Mouse (Mus musculus) embryonic facial prominence, embryonic 10.5 days (tissue): ENCODE data around the gene Mgst2. TPM values are rescaled to one million over a fixed set of nuclear protein-coding genes. Genes with fewer than 3 reads are reported as not detected.
A peak's percentile ranks its signal among the peaks of the same experiment; 100 is the strongest.

Source experiments
- DNase-seq: peaks from one replicate; pipeline ENCODE4 v3.0.0-alpha.2; 2017; ENCODE audit warnings: low spot score
- H3K27ac ChIP-seq: fragments of 300-500 bp; sonication (generic); replicated peaks from 2 replicates; pipeline ENCODE4 v1.5.1; 2016; ENCODE audit warnings: mild to moderate bottlenecking
- H3K27me3 ChIP-seq: fragments of 300-500 bp; sonication (generic); replicated peaks from 2 replicates; pipeline ENCODE4 v1.6.1; 2016; ENCODE audit warnings: low read depth, mild to moderate bottlenecking; ENCODE audit not compliant: poor library complexity, severe bottlenecking
- H3K36me3 ChIP-seq: fragments of 300-500 bp; sonication (generic); replicated peaks from 2 replicates; pipeline ENCODE4 v1.6.1; 2016; ENCODE audit warnings: mild to moderate bottlenecking, moderate library complexity
- H3K4me1 ChIP-seq: fragments of 300-500 bp; sonication (generic); 2 replicates; pipeline ENCODE4 v1.6.1; 2016
- H3K4me3 ChIP-seq: fragments of 300-500 bp; sonication (generic); 2 replicates; pipeline ENCODE4 v1.5.1; 2016; ENCODE audit warnings: mild to moderate bottlenecking, moderate library complexity
- H3K9me3 ChIP-seq: fragments of 300-500 bp; sonication (generic); 2 replicates; pipeline ENCODE4 v1.6.1; 2016; ENCODE audit warnings: mild to moderate bottlenecking
- WGBS: fragments of 180-500 bp; shearing (Covaris S2); methylation state at CpG from one replicate; pipeline ENCODE4 v1.1.7; 2016; 5-methylcytosine and 5-hydroxymethylcytosine counted together
- polyA plus RNA-seq: library from polyadenylated mRNA; unstranded; fragments of >200 nt; fragmentation: Nextera tagmentation; extraction: Ambion mirVana; gene quantifications from 2 replicates; pipeline ENCODE4 v1.2.1, GENCODE M21; 2016

The Mgst2 gene
- polyA plus RNA-seq, 1 experiment from 2014 or later = 0.61 TPM

DNA sequence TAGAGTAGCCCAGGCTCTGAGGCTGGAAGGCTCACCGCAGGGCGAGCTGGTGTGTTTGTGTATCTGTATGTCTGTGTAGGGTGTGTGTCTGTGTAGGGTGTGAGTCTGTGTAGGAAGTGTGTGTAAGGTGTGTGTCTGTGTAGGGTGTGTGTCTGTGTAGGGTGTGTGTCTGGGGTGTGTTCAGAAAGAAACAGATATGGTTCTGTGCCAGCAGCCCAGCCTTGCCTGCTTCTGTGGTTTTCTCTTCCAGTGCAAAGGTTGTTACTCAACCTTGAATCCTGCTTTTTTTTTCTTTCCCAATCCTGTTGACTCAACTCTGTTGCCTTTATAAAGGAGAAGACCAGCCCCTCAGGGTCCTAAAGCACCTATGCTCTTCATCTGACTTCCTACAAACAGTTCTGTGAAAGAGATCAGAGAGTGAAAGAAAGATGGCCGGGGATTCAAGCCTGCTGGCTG, 689 bp downstream of the Mgst2 start:
- Histone ChIP-seq H3K36me3 (no peaks in the 10 kb centered on the region), H3K27me3 (no peaks in the 10 kb centered on the region), H3K27ac (no peak overlapping the region), H3K9me3 (no peaks in the 10 kb centered on the region), H3K4me3 (no peak overlapping the region), H3K4me1 (peaks cover 18% of the 10 kb centered on the region)
- DNase-seq = no peak
- 82% methylated on average over 3 of the region's 3 CpGs for WGBS

DNA sequence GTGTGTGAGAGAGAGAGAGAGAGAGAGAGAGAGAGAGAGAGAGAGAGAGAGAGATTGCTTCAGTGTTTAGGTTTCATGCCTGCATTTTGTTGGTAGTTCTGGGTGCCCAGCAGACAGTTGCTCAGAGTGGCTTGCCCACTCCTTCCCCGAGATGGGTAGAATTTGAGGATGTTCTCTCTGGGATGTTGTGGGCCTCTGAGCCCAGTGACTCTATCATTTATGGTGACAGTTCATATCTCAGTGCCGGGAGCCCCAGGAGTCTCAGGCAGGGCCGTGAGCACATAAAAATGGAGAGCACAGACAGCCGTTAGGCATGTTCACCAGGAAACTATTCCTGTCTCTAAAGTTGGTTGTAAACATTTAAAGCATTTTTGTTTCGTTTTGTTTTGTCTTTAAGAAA, 1.2 kb downstream of the Mgst2 start:
- Histone ChIP-seq H3K4me1 (peaks cover 18% of the 10 kb centered on the region), H3K27ac (no peak overlapping the region), H3K36me3 (no peaks in the 10 kb centered on the region), H3K4me3 (no peak overlapping the region), H3K27me3 (no peaks in the 10 kb centered on the region), H3K9me3 (no peaks in the 10 kb centered on the region)
- 76% methylated on average over 5 of the region's 5 CpGs for WGBS
- DNase-seq = no peak

DNA sequence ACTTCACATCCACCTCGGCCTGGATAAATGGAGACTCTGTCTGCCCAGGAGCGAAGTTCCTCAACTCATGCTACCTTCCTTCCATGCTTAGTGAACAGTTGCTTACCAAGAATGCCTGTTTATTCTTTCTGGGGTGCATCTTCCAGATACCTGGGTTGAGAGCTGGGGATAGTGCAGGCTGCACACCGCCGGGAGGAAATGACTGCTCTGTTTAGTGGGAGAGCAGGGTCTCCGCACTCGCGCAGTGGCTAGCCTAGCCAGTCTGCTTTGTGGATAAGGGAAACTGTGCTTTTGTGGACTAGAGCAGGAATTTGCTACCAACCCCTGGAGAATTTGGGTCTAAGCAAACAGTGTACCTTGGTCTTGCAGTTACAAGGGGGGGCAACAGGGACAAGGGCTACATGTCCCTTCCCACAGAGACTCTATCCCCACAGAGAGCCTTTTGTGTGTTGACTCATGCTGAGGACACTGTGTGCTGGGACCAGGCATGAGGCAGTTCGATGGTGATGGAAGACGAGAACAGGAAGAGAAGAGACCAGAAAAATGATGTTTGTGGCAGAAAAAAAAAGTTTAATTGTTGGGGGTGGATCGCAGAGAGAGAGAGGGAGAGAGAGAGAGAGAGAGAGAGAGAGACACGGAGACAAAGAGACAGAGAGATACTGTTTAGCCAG, 1.9 kb downstream of the Mgst2 start:
- DNase-seq = no peak
- 0 out of 2 replicates have a peak overlapping the region, but pooled peaks have one; percentile 4 for H3K27ac ChIP-seq
- H3K9me3 ChIP-seq = no peaks in the 10 kb centered on the region
- no peaks in the 10 kb centered on the region for H3K36me3 ChIP-seq
- peaks cover 18% of the 10 kb centered on the region for H3K4me1 ChIP-seq
- 68% methylated on average over 11 of the region's 11 CpGs for WGBS
- H3K27me3 ChIP-seq = no peaks in the 10 kb centered on the region
- no peak overlapping the region for H3K4me3 ChIP-seq

DNA sequence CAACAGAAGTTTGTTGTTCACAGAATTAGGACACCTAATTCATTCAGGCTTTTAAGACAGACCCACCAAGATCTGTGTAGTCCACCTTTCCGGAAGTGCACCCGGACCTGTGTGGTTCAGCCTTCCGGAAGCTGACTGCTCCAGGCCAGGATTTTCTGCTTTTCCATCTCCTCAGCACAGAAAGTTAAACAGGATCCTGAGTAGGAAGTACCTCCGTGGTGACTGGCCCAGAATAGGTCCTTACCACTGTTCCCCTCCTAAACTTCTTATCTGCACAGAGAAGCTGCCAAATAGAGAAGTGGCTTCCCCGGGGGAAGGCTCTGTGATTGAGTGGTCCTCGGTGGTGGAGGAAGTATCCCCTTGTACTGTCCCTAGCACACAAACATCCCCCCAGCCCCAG, 2.4 kb downstream of the Mgst2 start:
- Histone ChIP-seq H3K9me3 (no peaks in the 10 kb centered on the region), H3K36me3 (no peaks in the 10 kb centered on the region), H3K27me3 (no peaks in the 10 kb centered on the region), H3K4me1 (peaks cover 18% of the 10 kb centered on the region), H3K4me3 (no peak overlapping the region), H3K27ac (no peak overlapping the region)
- 54% methylated on average over 6 of the region's 6 CpGs for WGBS
- no peak for DNase-seq

DNA sequence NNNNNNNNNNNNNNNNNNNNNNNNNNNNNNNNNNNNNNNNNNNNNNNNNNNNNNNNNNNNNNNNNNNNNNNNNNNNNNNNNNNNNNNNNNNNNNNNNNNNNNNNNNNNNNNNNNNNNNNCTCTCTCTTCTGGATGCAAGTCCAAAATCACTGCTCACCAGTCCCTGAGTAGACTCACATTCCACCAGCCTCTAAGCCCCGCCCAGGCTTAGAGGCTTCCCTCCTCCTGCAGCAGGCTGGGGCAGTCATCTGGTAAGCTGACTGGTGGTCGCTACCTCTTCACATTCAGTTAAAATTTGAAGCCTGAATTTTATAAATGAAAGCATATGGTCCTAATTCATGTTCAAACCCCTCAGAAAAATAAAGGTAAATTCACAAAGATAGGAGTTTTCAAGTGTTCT, 8.4 kb downstream of the Mgst2 start:
- WGBS = 27% methylated on average over 2 of the region's 2 CpGs
- no peak overlapping the region for H3K27ac ChIP-seq

DNA sequence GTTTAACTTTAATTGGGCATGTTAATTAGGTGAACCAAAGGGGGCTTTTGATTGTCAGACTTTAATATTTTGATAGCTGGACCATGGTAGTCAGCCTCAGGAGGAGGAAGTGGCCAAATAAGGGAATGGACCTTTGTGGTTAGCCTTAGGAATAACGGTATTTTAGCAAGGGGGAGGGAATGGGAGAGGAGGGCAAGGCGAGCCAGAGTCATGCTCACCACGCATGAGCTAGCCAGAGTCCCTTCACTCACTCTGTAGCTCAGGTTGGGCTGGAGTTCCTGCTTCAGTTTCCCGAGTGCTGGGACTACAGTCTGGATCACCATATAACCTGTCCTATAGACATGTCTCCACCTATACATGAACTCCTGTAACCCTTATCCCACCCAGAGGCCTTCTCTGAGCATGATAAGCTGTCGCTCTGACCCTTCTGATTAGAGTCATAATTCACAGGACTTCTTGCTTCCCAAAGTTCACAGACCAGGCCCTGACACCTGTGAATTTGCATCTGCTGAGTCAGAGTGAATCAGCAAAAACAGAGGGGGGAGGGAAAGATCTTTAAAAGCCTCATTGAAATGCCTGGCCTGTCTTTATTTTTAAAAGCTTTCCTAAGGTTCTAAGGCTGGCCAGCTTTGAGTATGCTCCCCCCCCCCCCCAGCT, 10.4 kb downstream of the Mgst2 start:
- Histone ChIP-seq H3K36me3 (no peaks in the 10 kb centered on the region), H3K4me3 (no peak overlapping the region), H3K27ac (no peak overlapping the region), H3K27me3 (no peaks in the 10 kb centered on the region), H3K9me3 (no peaks in the 10 kb centered on the region), H3K4me1 (peaks cover 18% of the 10 kb centered on the region)
- no peak for DNase-seq
- 81% methylated on average over 5 of the region's 5 CpGs for WGBS

More for the DNA sequence above, 8.4 kb downstream of the Mgst2 start:
- no peak for DNase-seq
- no peaks in the 10 kb centered on the region for H3K27me3 ChIP-seq
- H3K4me3 ChIP-seq = no peak overlapping the region
- peaks cover 12% of the 10 kb centered on the region for H3K4me1 ChIP-seq
- H3K36me3 ChIP-seq = no peaks in the 10 kb centered on the region
- H3K9me3 ChIP-seq = no peaks in the 10 kb centered on the region

DNA sequence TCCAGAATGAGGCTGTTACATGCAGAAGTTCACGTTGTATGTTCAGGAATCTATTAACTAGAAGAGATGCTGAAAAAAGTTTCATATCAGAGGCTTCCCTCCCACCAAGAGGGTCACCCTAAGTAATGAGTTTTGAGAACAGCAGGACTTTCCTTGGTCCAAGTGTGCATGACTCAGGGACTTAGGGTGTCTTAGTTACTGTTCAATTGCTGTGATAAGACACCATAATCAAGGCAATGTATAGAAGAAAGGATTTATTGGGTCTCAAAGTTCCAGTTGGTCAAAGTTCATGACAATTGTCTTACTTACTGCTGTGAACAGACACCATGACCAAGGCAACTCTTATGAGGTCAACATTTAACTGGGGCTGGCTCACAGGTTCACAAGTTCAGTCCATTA, 10.9 kb downstream of the Mgst2 start:
- Histone ChIP-seq H3K9me3 (no peaks in the 10 kb centered on the region), H3K4me3 (no peak overlapping the region), H3K4me1 (peaks cover 18% of the 10 kb centered on the region), H3K36me3 (no peaks in the 10 kb centered on the region), H3K27ac (no peak overlapping the region), H3K27me3 (0 out of 2 replicates have a peak, but pooled peaks cover under 1% of the 10 kb centered on the region)
- no peak for DNase-seq
- WGBS = 77% methylated on average over 1 of the region's 1 CpGs

DNA sequence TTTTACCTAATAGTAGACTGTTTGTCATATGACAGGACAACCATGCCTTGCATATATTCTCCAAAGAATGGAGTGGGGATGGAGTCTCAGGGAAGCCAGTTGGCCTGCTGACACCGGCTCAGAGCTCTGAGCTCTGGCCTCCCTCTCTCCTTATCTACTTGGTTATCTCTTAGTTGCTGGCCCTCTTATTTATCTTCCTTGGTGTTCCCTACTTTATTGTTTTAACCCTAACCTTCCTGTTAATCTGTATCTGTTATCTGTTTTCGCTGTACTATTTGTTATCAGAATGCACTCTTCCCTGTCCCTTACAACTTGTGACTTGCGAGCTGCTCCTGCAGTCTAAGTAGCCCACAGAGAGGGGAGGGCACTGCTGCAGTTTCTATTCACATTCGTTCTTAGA, 12.5 kb downstream of the Mgst2 start:
- Histone ChIP-seq H3K4me3 (no peak overlapping the region), H3K4me1 (peaks cover 18% of the 10 kb centered on the region), H3K36me3 (no peaks in the 10 kb centered on the region), H3K27ac (no peak overlapping the region), H3K9me3 (no peaks in the 10 kb centered on the region), H3K27me3 (peaks cover 4% of the 10 kb centered on the region; the same call in 1 of the 2 replicates)
- 69% methylated on average over 4 of the region's 4 CpGs for WGBS
- DNase-seq = no peak

DNA sequence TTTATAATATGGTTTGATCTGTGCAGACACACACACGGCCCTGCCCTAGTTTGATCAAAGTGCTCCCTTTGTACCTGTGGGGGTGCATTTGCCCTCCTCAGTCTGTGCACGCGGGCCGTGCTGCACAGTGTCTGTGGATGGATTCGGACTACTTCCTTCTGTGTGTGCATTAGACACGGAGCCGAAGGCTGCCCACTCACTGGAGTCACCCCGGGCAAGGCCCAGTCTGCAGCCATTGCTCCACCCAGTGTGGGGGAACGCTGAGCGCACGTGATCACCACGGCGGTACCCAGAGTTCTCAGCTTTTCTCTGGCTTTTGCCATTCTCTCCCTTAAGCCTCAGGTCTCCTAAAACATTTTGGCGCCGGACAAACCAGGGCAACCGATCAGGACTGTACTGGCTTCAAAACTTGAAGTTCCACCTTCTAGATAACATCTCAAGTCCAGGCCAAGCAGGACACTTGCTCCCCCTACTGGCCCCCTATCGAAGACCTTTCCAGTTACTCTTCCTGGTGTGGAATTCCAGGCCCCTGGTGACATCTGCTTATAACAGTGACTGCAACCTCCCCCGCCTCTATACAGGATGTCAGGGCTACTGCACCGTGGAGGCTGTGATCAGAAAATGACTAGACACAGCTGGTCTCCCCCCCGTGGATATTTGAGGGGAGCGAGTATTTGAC, 13.4 kb downstream of the Mgst2 start:
- peaks cover 4% of the 10 kb centered on the region; the same call in 1 of the 2 replicates for H3K27me3 ChIP-seq
- H3K9me3 ChIP-seq = no peaks in the 10 kb centered on the region
- peaks cover 16% of the 10 kb centered on the region for H3K4me1 ChIP-seq
- H3K27ac ChIP-seq = peak overlapping the region; percentile 3; the same call in 1 of the 2 replicates
- peak; percentile 67 for DNase-seq
- H3K4me3 ChIP-seq = no peak overlapping the region
- WGBS = 74% methylated on average over 21 of the region's 21 CpGs
- H3K36me3 ChIP-seq = no peaks in the 10 kb centered on the region

DNA sequence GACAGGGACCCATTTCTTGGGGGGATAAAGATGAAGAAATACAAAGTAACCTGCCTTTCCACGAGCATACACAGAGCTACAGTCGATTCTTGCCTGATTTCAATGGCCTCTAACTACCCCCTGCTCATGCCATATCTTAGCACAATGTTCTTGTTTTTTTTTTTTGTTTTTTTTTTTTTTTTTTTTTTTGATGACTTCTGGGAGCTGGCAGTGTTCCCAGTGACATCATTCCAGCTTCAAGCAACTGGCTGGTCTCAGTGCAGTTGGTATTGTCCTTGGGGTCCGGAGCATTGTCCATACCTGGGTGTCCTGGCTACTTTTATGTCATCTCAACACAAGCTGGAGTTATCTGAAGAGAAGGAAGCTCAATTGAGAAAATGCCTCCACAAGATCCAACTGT, 14.8 kb downstream of the Mgst2 start:
- Histone ChIP-seq H3K4me1 (peaks cover 12% of the 10 kb centered on the region; the same call in 1 of the 2 replicates), H3K4me3 (no peak overlapping the region)
- 81% methylated on average over 3 of the region's 3 CpGs for WGBS

DNA sequence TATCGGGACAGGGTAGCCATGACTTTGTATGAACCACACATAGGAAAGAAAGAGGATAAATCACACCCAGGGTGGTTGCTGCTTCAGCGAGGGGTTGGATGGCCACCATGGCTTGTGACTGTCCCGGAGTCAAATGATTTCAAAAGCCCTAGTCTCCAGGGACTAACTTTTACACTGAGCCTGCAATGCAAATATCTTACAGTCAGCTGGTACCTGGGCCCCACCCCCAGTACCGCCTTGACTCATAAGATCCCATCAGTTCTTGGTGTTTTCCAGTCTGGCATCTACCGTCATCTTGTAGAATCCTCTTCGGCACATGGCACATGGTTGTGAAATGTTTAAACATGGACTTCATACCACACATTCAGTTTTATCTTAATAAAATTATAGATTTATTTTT, 25.4 kb downstream of the Mgst2 start:
- DNase-seq = no peak
- WGBS = 94% methylated on average over 6 of the region's 6 CpGs

More for the DNA sequence above, 14.8 kb downstream of the Mgst2 start:
- Histone ChIP-seq H3K9me3 (no peaks in the 10 kb centered on the region), H3K36me3 (no peaks in the 10 kb centered on the region), H3K27me3 (peaks cover 4% of the 10 kb centered on the region; the same call in 1 of the 2 replicates), H3K27ac (no peak overlapping the region)
- no peak for DNase-seq

DNA sequence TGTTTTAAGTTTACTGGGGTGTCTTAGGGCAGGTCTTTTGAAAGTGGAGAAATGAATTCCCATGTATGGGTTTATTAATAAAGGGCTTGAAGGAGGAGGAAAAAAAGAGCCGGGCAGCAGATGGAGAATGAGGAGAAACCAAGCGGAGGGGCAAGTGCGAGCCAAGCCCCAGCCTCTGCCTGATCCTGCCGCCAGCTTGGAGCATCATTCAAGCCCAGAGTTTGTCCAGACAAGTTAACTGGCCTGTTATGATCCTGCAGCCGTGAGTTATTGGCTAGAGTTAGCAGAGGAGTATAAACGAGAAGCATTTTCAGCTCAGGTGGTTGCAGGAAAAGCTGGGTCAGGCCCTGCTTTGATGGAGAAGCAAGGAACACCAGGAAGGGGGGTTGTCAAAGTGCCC, 26.2 kb downstream of the Mgst2 start:
- Histone ChIP-seq H3K27ac (no peak overlapping the region), H3K36me3 (peaks cover 35% of the 10 kb centered on the region), H3K9me3 (no peaks in the 10 kb centered on the region), H3K4me3 (no peak overlapping the region), H3K27me3 (no peaks in the 10 kb centered on the region), H3K4me1 (no peaks in the 10 kb centered on the region)
- WGBS = 90% methylated on average over 6 of the region's 6 CpGs
- DNase-seq = no peak

More for the DNA sequence above, 25.4 kb downstream of the Mgst2 start:
- Histone ChIP-seq H3K4me1 (no peaks in the 10 kb centered on the region), H3K36me3 (peaks cover 28% of the 10 kb centered on the region), H3K4me3 (no peak overlapping the region), H3K9me3 (no peaks in the 10 kb centered on the region), H3K27ac (no peak overlapping the region), H3K27me3 (no peaks in the 10 kb centered on the region)
